Mouse (Mus musculus): ENCODE measurements around the gene Hoxc8.

Hoxc8 gene

GRCm38 (mm10) chr15:103034043-103034806, 43.8 kb downstream of the Hoxc8 start:
- DNase-seq (ENCODE audit: low spot score): no peak

GRCm38 (mm10) chr15:103034807-103035547, 44.6 kb downstream of the Hoxc8 start:
- no peak for DNase-seq (ENCODE audit: low spot score)

DNA sequence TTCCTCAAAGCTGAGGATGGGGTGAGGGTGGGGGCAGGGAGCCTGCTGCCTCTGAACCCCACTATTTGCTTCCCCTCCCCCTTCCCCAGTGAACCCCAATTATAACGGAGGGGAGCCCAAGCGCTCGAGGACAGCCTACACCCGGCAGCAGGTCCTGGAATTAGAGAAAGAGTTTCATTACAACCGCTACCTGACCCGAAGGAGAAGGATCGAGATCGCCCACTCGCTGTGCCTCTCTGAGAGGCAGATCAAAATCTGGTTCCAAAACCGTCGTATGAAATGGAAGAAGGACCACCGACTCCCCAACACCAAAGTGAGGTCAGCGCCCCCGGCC, 45.1 kb downstream of the Hoxc8 start:
- no peak for DNase-seq (ENCODE audit: low spot score)

DNA sequence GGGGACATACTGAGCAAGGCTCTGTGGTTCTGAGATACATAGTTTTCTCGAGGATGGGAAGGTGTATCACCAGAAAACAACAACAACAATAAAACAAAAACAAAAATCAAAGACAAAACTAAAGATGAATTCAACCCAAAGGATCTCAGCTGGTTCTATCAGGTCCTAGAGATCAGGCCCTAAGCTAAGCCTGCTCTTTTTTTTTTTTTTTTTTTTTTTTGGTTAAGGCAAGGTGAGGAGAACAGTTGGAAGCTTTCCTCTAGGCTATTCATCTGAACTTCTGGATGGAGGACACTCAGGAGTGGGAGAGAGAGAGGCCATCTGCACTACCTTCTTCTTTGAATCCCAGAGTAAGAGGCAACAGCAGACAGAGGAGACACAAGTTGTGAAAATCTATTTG, 47.2 kb downstream of the Hoxc8 start:
- no peak for DNase-seq (ENCODE audit: low spot score)

GRCm38 (mm10) chr15:103038701-103039480, 48.5 kb downstream of the Hoxc8 start:
- no peak for DNase-seq (ENCODE audit: low spot score)

GRCm38 (mm10) chr15:103039609-103040008, 49.2 kb downstream of the Hoxc8 start:
- no peak for DNase-seq (ENCODE audit: low spot score)

GRCm38 (mm10) chr15:103040601-103041000, 50.2 kb downstream of the Hoxc8 start:
- DNase-seq (ENCODE audit: low spot score): no peak

DNA sequence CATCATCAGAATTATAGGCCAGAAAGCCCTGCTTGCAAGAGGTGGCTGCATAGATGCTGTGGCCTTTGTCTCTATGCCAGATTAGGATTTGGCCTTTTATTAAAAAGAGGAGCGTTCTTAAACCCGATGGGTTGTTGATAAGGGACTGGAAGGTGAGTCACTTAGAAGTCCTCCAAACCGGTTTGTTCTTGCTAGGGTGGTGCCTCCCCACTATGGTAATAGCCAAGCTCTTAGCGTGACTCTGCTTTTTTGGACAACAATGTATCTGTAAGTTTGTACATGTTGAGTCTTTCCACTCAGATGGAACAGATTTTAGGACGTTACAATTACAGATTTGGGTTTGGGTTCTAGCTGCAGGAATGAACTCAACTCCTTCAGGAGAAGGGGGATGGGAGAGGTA, 51.2 kb downstream of the Hoxc8 start:
- no peak for DNase-seq (ENCODE audit: low spot score)

DNA sequence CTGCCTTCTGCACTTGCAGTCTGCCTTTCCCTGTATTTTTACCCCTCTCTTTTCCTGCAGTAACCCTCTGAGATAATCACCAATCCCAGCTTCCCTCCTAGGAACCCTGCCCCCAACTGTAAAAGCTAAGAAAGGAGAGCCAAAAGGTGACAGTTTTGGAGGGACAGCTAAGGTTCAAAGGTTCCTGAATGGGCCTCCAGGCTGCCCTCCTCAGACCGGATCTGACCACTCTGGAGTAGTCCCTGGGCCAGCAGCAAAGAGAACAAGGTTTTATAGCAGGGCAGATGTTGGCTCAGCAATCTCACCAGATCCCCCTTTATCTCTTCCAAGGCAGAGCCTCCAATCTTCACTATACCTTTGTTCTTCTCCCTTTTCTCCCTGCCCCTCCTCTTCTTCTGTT, 51.8 kb downstream of the Hoxc8 start:
- no peak for DNase-seq (ENCODE audit: low spot score)
